Mouse (Mus musculus): Measurements from ENCODE around the gene Gm21954. TPM values are rescaled to one million over a fixed set of nuclear protein-coding genes. Genes with fewer than 3 reads are reported as not detected.

The Gm21954 gene
- total RNA-seq, 2 experiments from 2014 or later = not detected

DNA sequence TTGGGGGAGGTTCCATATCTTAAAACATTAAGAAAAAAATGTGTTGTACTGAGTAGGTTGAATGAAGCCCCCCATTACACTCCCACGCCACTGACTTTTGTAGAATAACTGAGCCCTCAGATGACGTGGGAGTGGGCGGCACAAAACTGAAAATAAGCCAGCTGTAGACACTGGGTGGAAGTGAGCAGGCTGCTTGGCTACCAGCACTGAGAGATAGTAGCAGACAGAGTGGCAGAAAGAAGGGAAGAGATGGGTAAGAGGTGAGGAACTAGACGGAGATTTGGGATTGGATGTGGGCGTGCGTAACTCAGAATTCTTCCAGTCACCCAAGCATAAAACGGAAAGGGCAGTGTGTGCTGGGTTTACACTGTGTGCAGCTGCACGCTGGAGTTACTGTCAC lies 6.2 kb downstream of the Gm21954 start:
- no peak for DNase-seq
- intact Hi-C loops (cut with DNase I) = no loop called here

DNA sequence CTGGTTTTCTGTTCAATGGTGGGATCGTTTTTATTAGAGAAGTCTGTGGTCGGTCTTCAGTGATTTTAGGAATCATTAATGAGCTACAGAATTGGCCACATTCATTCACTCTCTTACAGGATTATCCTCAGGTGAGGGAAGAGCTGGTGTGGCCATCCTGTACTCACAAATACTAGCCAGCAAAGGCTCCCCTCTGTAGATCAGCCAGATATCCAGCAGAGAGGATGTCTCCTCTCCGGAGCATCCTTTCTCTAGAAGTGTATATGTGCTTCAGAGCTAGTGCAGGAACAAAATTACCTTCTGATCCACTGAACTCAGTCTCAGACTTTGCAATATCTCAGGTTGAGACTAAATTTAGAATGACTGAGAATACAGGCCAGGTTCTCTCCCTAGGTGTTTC lies 7.8 kb downstream of the Gm21954 start:
- intact Hi-C loops (cut with DNase I) = no loop called here
- no peak for DNase-seq

DNA sequence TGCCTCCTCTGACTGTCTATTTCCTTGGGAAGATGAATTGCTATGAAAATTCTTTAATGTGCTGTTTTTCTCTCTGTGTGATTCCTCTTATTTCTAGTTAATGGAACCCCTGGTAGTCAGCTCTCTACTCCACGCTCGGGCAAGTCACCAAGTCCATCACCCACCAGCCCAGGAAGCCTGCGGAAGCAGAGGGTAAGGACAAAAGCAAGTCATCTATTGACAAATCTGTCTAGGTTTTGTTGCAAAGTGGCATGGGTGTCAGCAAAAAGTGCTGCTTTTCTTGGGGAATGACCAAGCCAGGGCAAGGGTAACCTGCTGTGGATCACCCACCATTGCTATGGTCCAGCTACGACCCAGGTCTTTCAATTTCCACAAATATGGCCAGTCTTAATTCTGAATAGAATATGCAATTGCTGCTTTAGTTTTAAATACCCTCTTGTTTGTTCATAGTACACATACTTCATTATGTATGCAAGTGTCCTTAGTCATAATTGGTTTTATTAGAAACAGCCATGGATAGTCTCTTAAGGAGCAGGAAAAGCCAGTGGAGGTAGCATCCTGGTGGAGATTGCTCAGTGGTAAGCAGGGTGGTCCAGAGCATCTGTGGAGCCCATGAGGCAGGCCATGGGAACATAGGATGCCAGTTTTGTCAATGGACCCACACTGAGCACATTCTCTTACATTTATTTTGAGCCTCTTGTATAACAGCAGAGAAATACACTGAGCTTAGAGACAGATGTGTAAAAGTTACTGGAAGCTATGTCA lies 8.9 kb downstream of the Gm21954 start:
- DNase-seq = no peak
- intact Hi-C loops (cut with DNase I) = no loop called here

DNA sequence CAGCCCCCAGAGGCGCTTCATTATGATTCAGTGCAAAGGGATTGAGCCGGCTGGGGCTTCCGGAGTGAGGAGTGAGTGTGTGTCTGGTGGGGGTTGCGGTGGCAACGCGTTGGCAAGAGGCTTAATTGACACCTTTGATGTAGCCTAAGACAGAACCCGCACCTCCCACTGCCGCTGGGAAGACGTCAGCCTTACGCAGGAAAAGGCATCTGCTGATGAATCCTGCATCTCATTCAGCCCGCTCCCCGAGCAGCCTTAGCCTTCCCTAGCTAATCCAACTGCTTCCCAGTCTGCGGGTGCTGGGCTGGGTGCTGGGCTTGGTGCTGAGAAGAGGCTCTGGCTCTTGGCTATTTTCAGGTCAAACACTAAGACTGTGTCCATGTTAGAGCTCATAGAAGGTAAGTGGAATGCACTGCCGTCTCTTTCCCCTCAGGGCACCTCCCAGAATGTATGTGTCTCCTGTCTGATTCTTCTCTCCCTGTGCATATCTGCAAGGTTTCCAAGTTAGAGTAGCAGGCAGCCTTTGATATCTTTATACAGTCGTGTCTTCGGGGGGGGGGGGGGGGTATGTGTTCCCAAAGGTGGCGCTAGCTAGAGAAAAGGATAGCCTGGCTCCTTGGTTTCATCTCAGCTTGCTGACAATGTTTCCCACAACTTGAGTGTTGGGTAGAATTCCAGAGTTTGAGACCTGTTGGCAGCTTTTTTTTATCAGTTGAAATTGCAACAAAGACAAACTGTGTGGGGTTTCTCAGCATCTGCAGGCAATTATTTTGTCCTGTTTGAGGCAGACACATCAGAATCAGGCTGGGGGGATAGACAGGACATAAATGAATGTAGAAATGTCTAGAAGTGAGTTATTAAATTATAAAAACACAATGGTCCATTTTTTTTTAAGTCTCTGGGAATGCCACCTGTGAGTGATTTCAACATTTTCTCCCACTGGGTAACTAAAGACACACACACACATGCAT lies 10.0 kb downstream of the Gm21954 start:
- peak in 1 of 2 experiments; percentile 6 for DNase-seq
- intact Hi-C loops (cut with DNase I) = no loop called here

DNA sequence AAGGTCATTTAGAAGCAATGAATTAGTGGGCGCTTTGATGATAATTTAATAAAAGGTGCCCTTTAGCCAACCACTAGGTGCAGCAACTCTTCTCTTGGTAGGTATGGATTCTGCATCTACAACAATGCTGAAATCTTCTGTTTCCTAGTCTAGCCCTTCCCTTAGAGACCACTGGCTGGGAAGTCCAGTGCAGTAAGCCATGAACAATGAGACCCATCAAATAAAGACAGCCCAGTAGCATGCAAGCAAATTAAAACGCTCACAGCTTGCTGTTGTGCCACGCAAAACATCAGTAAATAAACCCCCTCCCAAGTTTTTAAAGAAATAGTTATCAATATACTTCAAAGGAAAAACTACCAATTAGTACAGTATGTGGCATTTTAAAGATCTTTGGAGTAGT lies 10.9 kb downstream of the Gm21954 start:
- DNase-seq = no peak
- intact Hi-C loops (cut with DNase I) = no loop called here

DNA sequence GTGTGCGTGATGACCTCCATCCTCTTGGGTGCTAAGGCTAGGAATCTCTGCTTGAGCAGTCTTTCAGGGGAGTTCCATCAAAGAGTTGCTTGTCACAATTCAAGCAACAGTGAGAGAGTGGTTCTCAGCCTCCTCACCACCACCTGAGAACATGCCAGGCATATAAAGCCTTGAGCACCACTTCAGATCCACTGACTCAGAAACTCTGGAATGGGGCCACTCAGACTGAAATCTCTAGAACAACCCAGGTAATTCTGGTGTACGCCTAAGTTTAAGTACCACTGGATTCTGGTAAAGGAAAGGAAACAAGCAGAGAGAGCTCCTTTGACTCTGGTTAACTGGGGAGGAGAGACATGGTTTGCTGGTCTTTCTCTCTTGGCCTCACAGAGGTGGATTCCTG lies 19.5 kb downstream of the Gm21954 start:
- intact Hi-C loops (cut with DNase I) = no loop called here
- DNase-seq = no peak

DNA sequence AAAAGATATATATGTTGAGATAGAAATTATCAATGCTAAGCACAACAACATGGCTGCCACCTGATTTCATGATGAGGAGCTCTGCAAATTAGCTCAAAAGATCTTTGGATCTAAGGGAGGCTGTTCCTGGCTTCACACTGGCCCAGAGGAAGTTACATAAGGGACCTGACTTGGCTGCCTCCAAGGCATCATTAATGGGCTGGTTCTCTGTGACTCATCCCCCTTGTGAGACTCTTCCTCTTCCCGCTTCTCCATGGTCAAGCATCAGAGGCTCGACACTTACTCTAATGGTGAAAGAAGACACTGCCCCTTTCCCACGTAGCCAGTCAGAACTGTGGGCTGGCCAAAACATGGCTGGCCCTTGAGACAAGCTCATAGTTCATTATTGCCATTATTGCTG lies 20.1 kb downstream of the Gm21954 start:
- no peak for DNase-seq
- intact Hi-C loops (cut with DNase I) = no loop called here

DNA sequence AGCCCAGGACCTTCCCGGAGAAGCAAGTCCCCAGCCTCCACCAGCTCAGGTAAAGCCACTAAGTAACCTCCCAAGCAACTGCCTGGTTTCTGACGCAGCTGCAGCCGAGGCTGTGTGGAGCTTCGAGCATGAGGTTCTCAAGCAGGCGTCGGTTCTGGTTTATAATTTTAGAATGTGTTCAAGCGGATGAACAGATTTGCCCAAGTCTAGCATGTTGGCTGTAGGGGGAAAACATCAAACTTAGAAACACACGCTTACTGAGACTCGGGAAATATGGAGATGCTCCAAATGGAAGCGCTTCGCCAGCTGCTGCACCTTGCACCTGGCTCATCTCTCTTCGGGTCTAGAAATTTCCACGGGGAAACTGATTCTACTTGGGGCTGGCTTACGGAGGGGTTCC lies 21.0 kb downstream of the Gm21954 start:
- no peak for DNase-seq
- intact Hi-C loops (cut with DNase I) = no loop called here

DNA sequence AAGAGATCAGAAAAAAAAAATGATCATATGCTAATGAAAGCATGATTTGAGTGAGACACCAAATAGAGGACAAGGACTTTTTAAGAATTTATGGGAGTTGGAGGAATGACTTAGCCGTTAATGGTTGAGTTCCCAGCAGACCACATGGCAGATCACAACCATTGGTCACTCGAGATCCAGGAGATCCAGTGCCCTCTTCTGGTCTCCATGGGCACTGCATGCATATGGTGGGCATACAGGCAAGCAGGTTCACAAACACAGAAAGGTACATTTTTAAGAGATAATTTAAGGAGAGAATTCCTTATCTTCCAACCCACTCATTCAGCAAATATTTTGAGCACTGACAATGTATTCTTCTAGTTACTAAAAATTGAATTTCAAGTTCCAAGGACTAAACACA lies 22.9 kb downstream of the Gm21954 start:
- DNase-seq = no peak
- intact Hi-C loops (cut with DNase I) = no loop called here

DNA sequence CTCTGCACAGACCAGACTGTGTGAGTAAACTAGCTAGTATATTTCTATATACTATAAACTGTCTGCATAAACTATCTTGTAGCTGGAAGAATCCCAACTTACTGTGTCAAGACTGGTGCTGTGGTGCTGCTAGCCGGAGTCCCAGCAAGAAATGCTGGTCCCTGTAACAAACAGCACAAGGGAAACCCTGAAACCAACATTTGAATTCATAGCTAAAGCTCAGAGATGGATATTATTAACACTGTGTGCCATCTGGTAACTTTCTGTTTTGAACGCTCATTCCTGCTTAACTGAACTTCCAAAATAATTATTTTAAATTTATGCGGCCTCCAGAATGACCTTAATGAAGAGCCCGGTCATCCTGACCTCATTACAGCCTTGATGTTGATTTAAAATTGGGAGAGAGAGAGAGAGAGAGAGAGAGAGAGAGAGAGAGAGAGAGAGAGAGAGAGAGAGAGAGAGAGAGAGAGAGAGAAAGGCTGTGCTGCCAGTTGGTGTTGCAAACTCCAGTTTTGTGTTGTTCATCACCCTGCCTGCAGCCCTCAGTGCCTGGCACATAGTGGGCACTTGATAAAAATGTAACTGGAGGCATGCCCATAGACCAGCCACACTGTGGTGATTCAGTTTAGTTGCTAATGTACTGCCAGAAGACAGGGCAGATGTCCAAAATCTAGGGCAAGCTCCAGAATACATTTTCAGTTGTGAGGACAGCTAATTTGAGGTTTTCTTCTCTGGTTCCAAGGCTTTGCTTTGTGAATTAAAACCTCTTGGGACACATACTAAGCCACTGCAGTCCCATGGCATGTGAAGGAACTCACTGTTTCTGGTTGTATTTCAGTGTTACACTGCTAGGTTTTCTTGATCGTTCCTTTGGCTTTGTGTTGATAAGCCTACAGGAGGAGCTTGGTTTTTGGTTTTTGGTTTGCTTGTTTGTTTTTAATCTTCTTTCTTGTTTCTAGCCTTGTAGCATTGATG lies 24.2 kb downstream of the Gm21954 start:
- intact Hi-C loops (cut with DNase I) = no loop called here
- DNase-seq = peak; percentile 29 to 59

DNA sequence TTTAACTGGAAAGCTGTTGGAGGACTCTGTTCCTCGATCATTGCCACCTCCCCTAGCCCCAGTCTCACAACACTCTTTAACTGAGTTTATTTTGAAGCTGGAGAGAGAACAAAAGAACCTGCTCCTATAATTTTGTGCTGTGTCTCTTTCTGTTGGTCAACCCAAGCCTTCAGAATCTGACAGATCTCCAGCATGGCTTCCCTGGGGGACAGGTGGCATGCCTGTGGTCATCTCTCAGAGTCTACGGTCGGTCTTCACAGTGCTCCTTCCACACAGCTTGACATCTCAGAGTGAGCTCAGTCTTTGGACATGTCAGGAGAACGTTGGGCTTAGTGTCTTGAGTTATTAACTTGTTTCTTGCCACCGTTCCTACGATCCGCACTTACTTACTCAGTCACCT lies 25.3 kb downstream of the Gm21954 start:
- intact Hi-C loops (cut with DNase I) = no loop called here
- no peak for DNase-seq

DNA sequence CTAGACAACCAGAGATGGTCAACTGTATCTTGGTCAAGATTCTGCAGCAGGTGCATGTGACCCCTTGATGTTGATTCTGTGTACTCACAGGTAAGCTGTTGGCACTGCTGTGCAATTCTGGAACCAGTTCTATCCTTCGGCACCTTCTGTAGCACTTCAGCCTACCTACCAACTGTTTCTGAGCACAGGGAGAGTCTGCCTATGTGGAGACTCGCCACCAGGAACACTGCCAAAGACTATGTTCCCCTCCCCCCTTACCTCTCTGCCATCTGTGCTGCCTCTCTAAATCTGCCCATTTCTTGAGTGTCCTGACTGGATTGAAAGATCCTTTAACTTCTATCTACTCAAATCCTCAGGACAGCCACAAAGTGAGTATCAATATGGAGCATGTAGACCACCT lies 28.3 kb downstream of the Gm21954 start:
- no peak for DNase-seq

DNA sequence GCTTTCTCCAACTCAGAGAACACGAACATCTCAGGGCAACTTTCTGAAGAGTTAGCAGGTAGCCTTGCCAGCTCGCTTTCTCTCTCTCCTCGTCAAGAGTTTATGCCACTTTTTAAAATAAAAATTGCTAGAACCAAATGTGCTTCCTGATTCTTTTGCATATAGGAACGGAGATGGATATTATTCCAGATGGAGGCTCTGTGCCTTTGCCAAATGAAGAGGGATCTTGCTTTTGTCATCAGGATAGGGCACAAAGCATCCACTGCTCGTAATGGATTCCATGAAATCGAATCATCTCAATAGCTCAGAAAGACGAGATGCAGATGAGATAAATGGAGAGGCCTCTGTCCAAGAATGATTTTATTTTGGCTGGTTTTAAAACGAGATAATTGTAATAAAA lies 28.7 kb downstream of the Gm21954 start:
- DNase-seq = no peak
- intact Hi-C loops (cut with DNase I) = no loop called here

More for the DNA sequence above, 28.3 kb downstream of the Gm21954 start:
- intact Hi-C loops (cut with DNase I) = no loop called here

DNA sequence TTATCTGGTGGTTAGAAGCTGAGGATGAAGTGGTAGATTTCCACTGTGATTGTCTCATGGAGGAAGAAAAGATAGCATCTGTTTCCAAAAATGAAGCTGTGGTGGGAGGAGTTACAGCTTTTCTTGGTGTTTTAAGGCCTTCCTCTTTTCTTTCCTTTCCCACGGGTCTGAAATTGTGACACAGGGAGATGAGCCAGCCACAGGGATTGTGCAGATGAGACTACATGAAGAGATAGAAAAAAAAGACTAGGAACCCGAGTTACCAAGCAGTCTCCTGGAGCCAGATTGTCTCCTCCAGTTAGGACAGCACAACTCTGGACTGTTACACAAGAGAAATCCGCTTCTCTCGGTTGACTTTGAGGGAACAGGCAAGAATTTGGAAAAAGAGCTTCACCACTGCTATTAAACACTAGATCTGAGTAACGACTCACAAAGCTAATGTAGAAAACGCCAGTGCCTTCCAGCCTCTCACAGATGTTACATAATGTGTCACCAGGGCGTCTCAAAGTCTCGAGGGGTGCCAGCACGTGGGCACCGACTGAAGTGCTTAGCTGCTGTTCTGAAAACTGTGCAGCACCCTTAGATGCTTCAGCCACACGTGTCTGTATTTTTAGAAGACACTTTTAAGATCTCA lies 29.9 kb downstream of the Gm21954 start:
- intact Hi-C loops (cut with DNase I) = no loop called here
- DNase-seq = no peak

DNA sequence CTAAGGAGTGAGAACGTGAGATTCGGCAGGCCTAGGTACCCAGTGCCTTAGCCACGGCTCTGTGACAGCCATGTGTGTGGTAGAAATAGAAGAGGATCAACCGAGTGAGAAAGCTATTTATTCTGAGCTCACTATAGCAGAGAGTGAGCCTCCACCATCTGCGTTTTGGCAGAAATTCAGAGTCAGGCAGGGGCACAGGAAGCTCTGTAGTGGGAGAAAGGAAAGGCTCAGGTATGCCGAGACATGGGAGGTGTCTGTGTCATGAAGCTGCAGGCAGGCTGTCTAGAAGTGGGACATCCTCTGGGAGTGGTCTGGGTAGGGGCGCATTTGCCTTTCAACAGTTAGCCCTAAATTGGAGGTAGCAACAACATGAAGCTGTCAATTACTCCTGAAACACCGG lies 31.7 kb downstream of the Gm21954 start:
- no peak for DNase-seq
- intact Hi-C loops (cut with DNase I) = no loop called here

DNA sequence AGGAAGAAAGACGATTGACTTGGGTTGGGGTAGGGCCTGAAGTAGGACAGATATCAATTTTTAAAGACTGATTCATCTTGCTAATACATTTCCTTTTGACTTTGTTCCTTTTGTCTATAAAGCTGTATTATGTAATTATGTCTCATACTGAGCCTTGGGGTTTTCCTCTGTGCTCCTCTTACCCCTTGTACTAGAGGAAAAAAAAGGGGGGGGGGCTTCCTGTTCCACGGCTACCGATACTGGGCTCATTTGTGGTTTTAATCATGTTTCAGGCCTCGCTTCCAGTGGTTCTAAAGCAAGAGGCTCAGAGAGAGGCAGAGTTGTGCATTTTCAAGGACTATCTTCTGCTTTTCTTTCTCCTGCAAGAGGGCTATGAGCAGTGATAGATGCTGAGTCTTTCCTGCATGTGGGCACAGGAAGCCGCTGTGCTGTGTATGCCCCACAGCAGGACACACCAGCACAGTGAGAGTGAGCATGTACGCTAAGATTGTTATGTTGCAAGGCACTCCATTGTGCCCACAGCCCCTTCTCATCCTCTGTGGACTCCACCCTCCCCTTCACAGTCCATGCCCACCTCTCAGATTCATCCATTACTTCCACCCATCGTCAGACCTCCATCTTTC lies 33.1 kb downstream of the Gm21954 start:
- no peak for DNase-seq
- intact Hi-C loops (cut with DNase I) = no loop called here

DNA sequence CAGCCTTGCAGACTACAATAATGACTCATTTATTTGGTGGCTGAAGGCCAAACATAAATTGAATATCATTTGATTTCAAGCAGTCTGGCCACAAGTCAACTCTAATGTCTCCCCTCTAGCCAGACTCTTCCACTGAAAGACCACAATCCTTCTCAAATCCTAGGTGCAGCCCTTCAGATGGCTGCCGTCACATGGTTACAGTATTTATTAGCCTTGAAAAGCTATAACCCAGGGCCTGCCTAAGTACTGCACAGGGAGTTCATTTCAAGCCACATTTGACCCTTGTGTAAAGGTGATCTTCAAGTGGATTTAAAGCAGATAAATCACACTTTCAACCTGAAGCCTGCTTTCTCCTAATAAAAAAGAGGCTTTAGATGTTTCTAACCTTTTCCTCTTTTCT lies 37.7 kb downstream of the Gm21954 start:
- intact Hi-C loops (cut with DNase I) = no loop called here
- no peak for DNase-seq

DNA sequence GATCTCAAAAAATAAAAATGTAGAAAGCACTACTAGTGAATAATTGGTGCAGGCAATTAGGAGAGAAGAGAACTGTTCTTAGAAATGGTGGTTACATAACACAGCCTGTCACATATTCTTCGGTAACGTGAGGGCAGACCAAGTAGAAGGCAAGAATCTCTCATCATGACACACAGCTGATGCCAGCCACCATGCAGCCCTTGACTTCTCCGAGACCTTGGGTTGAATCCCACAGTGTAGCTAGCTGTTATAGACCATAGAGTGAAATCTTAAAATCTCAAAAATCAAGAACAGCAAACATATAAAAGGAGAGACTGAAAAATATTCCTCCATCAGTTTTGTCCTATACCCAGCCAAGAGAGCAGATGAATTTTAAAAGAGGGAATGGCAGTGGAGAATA lies 40.8 kb downstream of the Gm21954 start:
- no peak for DNase-seq
- intact Hi-C loops (cut with DNase I) = no loop called here

DNA sequence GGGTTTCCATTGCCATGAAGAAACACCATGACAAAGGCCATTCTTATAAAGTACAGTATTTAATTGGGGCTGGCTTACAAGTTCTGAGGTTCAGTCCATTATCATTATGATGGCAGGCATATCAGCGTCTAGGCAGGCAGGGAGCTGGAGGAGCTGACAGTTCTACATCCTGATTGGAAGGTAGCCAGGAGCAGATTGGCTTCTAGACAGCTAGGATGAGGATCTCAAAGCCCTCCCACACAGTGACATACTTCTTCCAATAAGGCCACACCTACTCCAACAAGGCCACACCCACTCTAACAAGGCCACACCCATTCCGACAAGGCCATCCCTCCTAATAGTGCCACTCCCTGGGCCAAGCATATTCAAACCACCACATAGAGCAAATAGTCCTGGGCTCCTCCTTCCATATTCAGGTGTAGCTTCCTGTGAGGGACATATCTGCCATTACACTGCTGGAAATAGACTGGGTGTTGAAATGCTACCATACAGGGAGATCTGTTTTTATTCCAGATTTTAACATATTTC lies 41.9 kb downstream of the Gm21954 start:
- no peak for DNase-seq
- intact Hi-C loops (cut with DNase I) = no loop called here
